Mouse (Mus musculus) liver, embryonic 11.5 days (tissue): ENCODE results near the gene Gtf2a2. TPM values are rescaled to one million over a fixed set of nuclear protein-coding genes. Genes with fewer than 3 reads are reported as not detected.

Source experiments
- ATAC-seq: fragments of 200-750 bp; cut with Nextera tagmentation; replicated peaks from 2 replicates; pipeline ENCODE4 v1.8.0; 2017; ENCODE audit warnings: moderate number of reproducible peaks, mild to moderate bottlenecking, moderate TSS enrichment, moderate library complexity; ENCODE audit not compliant: low FRiP score
- DNase-seq: peaks from one replicate; pipeline ENCODE4 v3.0.0-alpha.2; 2017; ENCODE audit warnings: low spot score
- H3K27ac ChIP-seq: fragments of 300-500 bp; sonication (generic); 2 replicates; pipeline ENCODE4 v1.5.1; 2014; ENCODE audit warnings: mild to moderate bottlenecking, low read depth, low read length, control low read depth
- H3K27me3 ChIP-seq: fragments of 300-500 bp; sonication (generic); replicated peaks from 2 replicates; pipeline ENCODE4 v1.6.1; 2014; ENCODE audit warnings: low read length, mixed read lengths; ENCODE audit not compliant: control insufficient read depth, insufficient read depth
- H3K36me3 ChIP-seq: fragments of 300-500 bp; sonication (generic); 2 replicates; pipeline ENCODE4 v1.6.1; 2014; ENCODE audit warnings: mild to moderate bottlenecking, low read length, moderate library complexity, mixed read lengths; ENCODE audit not compliant: control insufficient read depth, insufficient read depth
- H3K4me1 ChIP-seq: fragments of 300-500 bp; sonication (generic); replicated peaks from 2 replicates; pipeline ENCODE4 v1.6.1; 2014; ENCODE audit warnings: low read length, mixed read lengths; ENCODE audit not compliant: control insufficient read depth, insufficient read depth
- H3K4me2 ChIP-seq: fragments of 300-500 bp; sonication (generic); 2 replicates; pipeline ENCODE4 v1.6.1; 2014; ENCODE audit warnings: mild to moderate bottlenecking, control low read depth, moderate library complexity
- H3K4me3 ChIP-seq: fragments of 300-500 bp; sonication (generic); 2 replicates; pipeline ENCODE4 v1.5.1; 2014; ENCODE audit warnings: low read depth, low read length, control low read depth
- H3K9ac ChIP-seq: fragments of 300-500 bp; sonication (generic); 2 replicates; pipeline ENCODE4 v1.6.1; 2014; ENCODE audit warnings: low read depth, low read length, control low read depth
- H3K9me3 ChIP-seq: fragments of 300-500 bp; sonication (generic); 2 replicates; pipeline ENCODE4 v1.6.1; 2016; ENCODE audit warnings: low read length, inconsistent platforms, mixed read lengths; ENCODE audit not compliant: control insufficient read depth
- WGBS: fragments of 180-500 bp; shearing (Covaris S2); extraction: QIAGEN DNeasy Blood & Tissue Kit; methylation state at CpG from one replicate; pipeline ENCODE4 v1.1.7; 2014; 5-methylcytosine and 5-hydroxymethylcytosine counted together
- polyA plus RNA-seq: library from polyadenylated mRNA; unstranded; fragments of >200 nt; fragmentation: Nextera tagmentation; extraction: Ambion mirVana; gene quantifications from 2 replicates; pipeline ENCODE4 v1.2.1, GENCODE M21; 2014

The Gtf2a2 gene
- 225 and 249 TPM in 2 replicates for polyA plus RNA-seq

- Histone ChIP-seq H3K27me3 (no peaks in the 10 kb centered on the region), H3K27ac (peak within 1 kb of the TSS; percentile 94), H3K4me3 (peak within 1 kb of the TSS; percentile 87), H3K4me1 (peaks cover 17% of the 10 kb centered on the region), H3K9me3 (no peaks in the 10 kb centered on the region), H3K36me3 (peaks cover 8% of the 10 kb centered on the region; the same call in 1 of the 2 replicates), H3K4me2 (peak within 1 kb of the TSS; percentile 75), H3K9ac (peak within 1 kb of the TSS; percentile 87)
- peak; percentile 93 for ATAC-seq
- WGBS: 1% methylated on average over 57 of the region's 57 CpGs
- peak; percentile 92 for DNase-seq
Observed at GRCm38 (mm10) chr9:70012408-70012901, at the start of gene Gtf2a2. Gtf2a2 (plus strand) TSS chr9:70012550.

- Histone ChIP-seq H3K4me1 (no peaks in the 10 kb centered on the region), H3K36me3 (no peaks in the 10 kb centered on the region), H3K4me3 (no peak overlapping the region), H3K9me3 (no peaks in the 10 kb centered on the region; the same call in 1 of the 2 replicates), H3K27me3 (no peaks in the 10 kb centered on the region), H3K27ac (no peak overlapping the region), H3K4me2 (no peak overlapping the region), H3K9ac (no peak overlapping the region)
- no peak for ATAC-seq
- DNase-seq: no peak
- 78% methylated on average over 3 of the region's 3 CpGs for WGBS
Observed at GRCm38 (mm10) chr9:69964370-69964769, 48.0 kb upstream of the Gtf2a2 start.

DNA sequence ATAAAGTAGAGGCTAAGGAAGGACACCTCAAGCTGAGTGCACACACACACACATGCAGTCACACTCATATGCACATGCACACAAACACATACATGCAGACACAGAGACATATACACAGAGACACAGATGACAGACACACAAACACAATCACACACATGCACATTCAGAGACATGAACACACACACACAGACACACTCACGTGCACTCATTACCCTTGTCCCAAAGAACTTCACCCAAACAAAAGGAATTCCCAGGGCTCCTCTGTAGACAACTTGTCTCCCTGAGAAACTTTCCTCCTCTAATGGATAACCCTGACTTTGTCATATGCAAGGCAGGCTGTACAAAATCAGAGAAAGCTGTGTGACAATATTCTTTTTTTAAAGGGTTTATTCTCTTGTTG lies 26.8 kb upstream of the Gtf2a2 start:
- no peak for ATAC-seq
- no peak overlapping the region for H3K27ac ChIP-seq
- DNase-seq: no peak
- H3K9me3 ChIP-seq: no peaks in the 10 kb centered on the region
- H3K4me1 ChIP-seq: peaks cover 1% of the 10 kb centered on the region
- 74% methylated on average over 1 of the region's 1 CpGs for WGBS
- H3K9ac ChIP-seq: no peak overlapping the region
- no peak overlapping the region for H3K4me3 ChIP-seq
- no peak overlapping the region for H3K4me2 ChIP-seq
- no peaks in the 10 kb centered on the region for H3K27me3 ChIP-seq
- no peaks in the 10 kb centered on the region for H3K36me3 ChIP-seq

DNA sequence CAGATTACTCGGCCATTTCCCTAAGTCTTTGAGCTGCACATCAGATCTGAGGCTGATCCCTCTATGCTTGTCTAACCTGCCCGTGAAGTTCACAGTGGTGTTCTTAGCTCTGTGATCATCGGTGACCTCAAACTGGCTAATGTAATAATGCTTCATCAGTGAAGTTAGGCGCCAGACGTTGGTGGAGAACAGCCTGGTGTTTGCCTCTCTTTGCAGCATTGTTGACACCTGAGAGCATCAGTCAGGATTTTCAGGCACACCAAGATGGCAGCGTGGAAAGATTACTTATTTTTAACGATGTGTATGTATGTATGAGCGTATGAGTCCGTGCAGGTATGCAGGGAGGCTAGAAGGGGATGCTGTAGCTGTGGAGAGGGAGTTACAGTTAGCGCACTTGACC lies 26.3 kb upstream of the Gtf2a2 start:
- ATAC-seq (no peak), DNase-seq (no peak)
- H3K36me3 ChIP-seq: no peaks in the 10 kb centered on the region
- no peak overlapping the region for H3K4me3 ChIP-seq
- peaks cover 6% of the 10 kb centered on the region for H3K4me1 ChIP-seq
- H3K9ac ChIP-seq: no peak overlapping the region
- no peaks in the 10 kb centered on the region for H3K27me3 ChIP-seq
- H3K27ac ChIP-seq: no peak overlapping the region
- 80% methylated on average over 10 of the region's 10 CpGs for WGBS
- H3K9me3 ChIP-seq: no peaks in the 10 kb centered on the region
- H3K4me2 ChIP-seq: no peak overlapping the region

DNA sequence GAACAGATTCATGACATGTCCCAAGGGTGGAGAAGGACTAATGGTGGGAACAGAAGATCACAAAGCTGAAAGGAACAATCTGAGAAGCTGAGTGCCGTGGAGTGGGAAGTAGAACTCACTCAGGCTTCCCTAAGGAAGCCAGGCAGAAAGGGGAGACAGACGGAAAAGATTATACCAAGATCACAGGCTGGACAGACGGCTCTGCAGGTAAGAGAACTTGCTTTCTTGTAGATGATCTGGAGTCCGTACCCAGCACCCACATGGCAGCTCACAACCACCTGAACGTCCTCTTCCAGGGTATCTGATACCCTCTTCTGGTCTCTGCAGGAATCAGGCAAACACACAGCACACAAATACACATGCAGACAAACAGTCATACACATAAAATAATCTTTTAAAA lies 25.8 kb upstream of the Gtf2a2 start:
- no peaks in the 10 kb centered on the region for H3K27me3 ChIP-seq
- H3K9ac ChIP-seq: no peak overlapping the region
- no peak overlapping the region for H3K4me3 ChIP-seq
- ATAC-seq (no peak), DNase-seq (no peak)
- no peaks in the 10 kb centered on the region for H3K9me3 ChIP-seq
- no peak overlapping the region for H3K27ac ChIP-seq
- no peaks in the 10 kb centered on the region for H3K36me3 ChIP-seq
- 74% methylated on average over 5 of the region's 5 CpGs for WGBS
- H3K4me2 ChIP-seq: no peak overlapping the region
- peaks cover 9% of the 10 kb centered on the region for H3K4me1 ChIP-seq

DNA sequence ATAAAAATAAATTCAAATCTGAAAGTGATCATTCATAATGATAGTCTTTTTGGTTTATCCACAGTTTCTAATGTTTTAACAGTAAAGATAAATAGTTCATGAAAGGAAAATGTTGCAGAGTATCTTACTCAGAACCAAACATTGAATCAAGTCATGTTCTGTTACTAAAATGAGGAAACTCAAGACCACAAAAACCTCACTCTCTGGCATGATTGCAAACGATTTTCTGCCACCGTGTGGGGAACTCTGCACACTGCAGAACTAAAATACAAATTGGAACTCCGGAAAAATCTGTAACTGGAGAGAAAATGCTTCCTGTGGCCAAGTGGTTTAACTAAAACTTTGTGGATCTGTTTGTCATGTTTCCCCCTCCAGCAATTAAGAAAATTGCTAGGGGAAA lies 24.8 kb upstream of the Gtf2a2 start:
- H3K9me3 ChIP-seq: no peaks in the 10 kb centered on the region
- no peaks in the 10 kb centered on the region for H3K27me3 ChIP-seq
- WGBS: 4% methylated on average over 3 of the region's 3 CpGs
- H3K9ac ChIP-seq: no peak overlapping the region
- H3K4me1 ChIP-seq: peaks cover 19% of the 10 kb centered on the region
- H3K4me2 ChIP-seq: no peak overlapping the region
- no peak for ATAC-seq
- no peaks in the 10 kb centered on the region for H3K36me3 ChIP-seq
- no peak overlapping the region for H3K27ac ChIP-seq
- no peak overlapping the region for H3K4me3 ChIP-seq
- peak; percentile 38 for DNase-seq

DNA sequence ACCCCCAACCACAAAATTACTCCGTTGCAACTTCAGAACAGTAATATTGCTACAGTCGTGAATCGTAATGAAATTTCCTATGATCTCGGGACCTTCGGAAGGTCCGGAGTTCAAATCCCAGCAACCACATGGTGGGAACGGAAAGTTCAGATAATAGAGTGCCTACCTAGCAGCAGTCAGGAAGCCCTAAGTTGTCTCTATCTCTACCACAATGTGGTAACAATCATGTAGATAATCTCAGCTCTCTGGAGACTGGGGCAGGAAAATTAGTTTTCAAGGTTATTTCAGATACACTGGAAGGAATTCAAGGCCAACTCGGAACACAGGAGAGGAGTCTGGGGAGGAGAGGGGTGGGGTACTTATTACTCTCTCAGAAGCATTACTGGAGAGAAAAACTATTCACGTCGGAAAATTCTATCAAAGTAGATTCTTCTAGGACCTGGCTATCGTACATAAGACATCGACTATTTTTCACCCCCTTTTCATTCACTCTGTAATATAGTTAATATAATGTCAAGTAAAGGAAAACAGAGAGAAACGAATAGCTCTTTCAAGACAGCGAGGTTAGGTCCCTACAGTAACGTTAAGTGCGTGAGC lies 23.5 kb upstream of the Gtf2a2 start:
- peak overlapping the region; percentile 91 for H3K4me3 ChIP-seq
- peak overlapping the region; percentile 90 for H3K27ac ChIP-seq
- no peaks in the 10 kb centered on the region for H3K36me3 ChIP-seq
- WGBS: 29% methylated on average over 16 of the region's 16 CpGs
- no peaks in the 10 kb centered on the region for H3K9me3 ChIP-seq
- no peaks in the 10 kb centered on the region for H3K27me3 ChIP-seq
- DNase-seq (no peak), ATAC-seq (no peak)
- H3K9ac ChIP-seq: peak overlapping the region; percentile 90
- peak overlapping the region; percentile 71 for H3K4me2 ChIP-seq
- peaks cover 26% of the 10 kb centered on the region for H3K4me1 ChIP-seq

- Histone ChIP-seq H3K4me3 (peak within 1 kb of the TSS; percentile 91), H3K4me2 (peak within 1 kb of the TSS; percentile 71), H3K9me3 (no peaks in the 10 kb centered on the region), H3K9ac (peak within 1 kb of the TSS; percentile 90), H3K27ac (peak within 1 kb of the TSS; percentile 90), H3K36me3 (0 out of 2 replicates have a peak, but pooled peaks cover under 1% of the 10 kb centered on the region), H3K4me1 (peaks cover 28% of the 10 kb centered on the region), H3K27me3 (no peaks in the 10 kb centered on the region)
- ATAC-seq (peak; percentile 92), DNase-seq (peak; percentile 89)
- under 1% methylated on average over 73 of the region's 76 CpGs for WGBS
Observed at GRCm38 (mm10) chr9:69989303-69990121, 22.8 kb upstream of the Gtf2a2 start, which contains the start of gene Bnip2. Bnip2 (plus strand) TSS chr9:69989466.
